Mouse (Mus musculus) retina, adult 2 months (tissue): ENCODE data around the gene Map2k1.
A peak's percentile ranks its signal among the peaks of the same experiment; 100 is the strongest.
"Not testable (repeated sequence)": the region's sequence is repeated elsewhere in the genome, so short reads cannot be mapped to it uniquely, and the experiment has no call there.

Source experiments
- DNase-seq: peaks from one replicate; pipeline ENCODE4 v3.0.0-alpha.2; 2012; ENCODE audit warnings: low read depth, low spot score

Gene Map2k1

GRCm38 (mm10) chr9:64253021-64253904, at the start of gene Map2k1:
Gene Map2k1, minus strand, starts transcription at chr9:64253631.
- peak; percentile 99 for DNase-seq

DNA sequence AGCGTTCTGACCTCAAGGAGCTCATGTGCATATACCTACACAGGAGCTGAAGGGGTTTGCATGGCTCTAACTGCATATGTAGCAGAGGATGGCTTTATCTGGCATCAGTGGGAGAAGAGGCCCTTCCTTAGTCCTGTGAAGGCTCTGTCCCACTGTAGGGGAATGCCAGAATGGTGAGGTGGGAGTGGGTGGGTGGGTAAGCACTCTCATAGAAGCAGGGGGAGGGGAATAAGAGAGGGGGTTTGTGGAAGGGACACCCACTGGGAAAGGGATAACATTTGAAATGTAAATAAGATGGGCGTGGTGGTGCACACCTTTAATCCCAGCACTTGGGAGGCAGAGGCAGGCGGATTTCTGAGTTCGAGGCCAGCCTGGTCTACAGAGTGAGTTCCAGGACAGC, 49.7 kb upstream of the Map2k1 start:
- DNase-seq = not testable (repeated sequence)

GRCm38 (mm10) chr9:64282404-64282987, 29.1 kb upstream of the Map2k1 start:
- DNase-seq = no peak

DNA sequence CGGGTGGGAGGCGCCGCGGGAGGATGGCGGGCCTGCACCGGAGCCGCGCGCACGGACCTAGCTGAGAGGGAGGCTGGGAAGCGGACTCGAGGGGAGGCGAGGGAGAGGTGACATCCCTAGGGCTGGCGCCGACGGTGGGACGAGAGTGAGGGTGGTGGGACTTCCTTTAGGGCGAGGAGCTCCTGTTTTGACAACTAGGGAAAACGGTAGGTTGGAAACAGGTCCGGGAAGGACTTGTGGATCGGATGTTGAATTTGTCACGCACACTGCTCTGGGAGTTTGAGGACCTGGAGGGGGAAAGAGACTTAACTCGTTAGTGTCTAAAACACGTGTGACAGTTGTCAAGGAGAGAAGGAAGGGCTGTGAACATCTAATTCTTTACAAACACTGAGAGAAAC, 28.3 kb upstream of the Map2k1 start:
- DNase-seq = no peak

GRCm38 (mm10) chr9:64281105-64281780, 27.8 kb upstream of the Map2k1 start, which contains the start of gene Tipin:
Gene Tipin, plus strand, starts transcription at chr9:64281581.
- DNase-seq = peak; percentile 80

DNA sequence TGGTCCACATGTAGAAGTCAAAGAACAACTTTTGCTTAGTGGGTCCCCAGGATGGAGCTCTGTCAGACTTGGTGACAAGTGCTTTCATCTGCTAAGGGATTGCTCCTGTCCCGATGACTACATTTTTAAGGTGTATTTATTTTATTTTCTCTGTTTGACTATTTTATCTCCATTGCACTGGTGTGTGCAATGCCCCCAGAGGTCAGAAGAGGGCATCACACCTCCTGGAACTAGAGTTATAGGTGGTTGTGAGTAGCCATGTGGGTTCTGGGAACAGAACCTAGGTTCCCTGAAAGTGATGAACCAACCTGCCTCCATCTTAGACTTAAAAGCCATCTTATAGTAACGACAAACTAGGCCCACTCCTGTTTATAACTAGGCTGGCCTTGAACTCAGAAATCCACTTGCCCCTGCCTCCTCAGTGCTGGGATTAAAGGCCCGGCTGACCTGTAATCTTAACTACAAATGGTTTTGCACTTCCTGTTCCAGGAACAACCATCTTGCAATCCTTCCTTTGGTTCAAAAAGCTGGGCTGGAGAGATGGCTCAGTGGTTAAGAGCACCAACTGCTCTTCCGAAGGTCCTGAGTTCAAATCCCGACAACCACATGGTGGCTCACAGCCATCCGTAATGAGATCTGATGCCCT, 25.4 kb upstream of the Map2k1 start:
- DNase-seq = no peak

- DNase-seq = peak; percentile 42
Observed at GRCm38 (mm10) chr9:64277706-64278105, 24.3 kb upstream of the Map2k1 start.

DNA sequence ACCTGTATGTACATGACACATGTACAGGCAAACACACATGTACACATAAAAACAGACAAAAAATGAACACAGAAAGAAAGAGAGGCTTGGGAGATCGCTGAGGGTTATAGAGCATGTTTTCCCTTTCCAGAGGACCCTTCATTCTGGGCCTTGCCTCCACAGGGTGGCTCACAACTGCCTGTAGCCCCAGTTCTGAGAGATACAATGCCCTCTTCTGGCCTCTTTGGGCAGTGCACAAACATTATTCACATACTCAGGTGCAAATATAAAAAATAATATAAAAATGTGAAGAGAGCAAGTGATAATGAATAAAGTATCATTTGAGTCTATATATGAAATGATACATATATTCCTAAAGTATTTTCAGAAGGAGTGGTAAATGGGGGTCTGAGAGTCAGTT, 21.5 kb upstream of the Map2k1 start:
- DNase-seq = no peak

GRCm38 (mm10) chr9:64274291-64274690, 20.9 kb upstream of the Map2k1 start:
- DNase-seq = no peak

- no peak for DNase-seq
Observed at GRCm38 (mm10) chr9:64273757-64274156, 20.3 kb upstream of the Map2k1 start.

GRCm38 (mm10) chr9:64272611-64273010, 19.2 kb upstream of the Map2k1 start:
- DNase-seq = no peak

DNA sequence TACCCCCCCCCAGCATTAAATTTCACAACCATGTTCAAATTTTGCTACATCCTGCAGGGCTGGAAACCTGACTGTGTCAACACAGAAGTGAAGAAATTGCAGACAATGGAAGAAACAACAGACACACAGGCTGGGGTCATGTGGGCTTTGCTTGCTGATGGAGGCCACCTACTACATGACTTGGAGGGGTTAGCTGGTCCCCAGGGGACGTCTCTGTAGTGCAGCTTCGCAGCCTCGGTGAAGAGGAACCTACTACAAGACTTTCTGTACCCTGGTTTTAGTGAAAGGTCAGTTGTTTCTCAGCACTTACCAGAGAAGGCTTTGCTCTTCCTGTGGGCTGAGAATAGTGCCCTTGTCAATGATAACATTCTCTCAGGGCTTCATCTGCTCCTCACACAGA, 17.8 kb upstream of the Map2k1 start:
- DNase-seq = no peak

- DNase-seq = not testable (repeated sequence)
Observed at GRCm38 (mm10) chr9:64268836-64269235, 15.4 kb upstream of the Map2k1 start.

DNA sequence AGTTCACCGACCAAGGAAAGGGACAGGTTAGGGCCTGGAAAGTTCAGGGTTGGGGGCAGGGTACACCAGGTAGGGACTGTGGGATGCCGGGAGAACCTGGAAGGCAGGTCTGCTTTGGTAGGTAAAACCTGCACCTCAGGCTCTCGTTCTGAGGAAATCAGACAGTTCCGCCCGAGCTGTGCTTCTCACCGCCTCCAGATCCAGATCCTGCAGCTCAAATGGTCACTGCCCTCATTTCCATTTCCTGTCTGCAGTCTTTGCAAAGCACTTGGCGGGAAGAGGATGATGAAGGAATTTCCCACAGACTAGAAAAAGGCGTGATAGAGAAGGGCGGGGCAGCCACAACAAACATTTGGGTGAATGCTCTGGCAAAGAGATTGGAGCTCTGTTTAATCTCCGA, 14.8 kb upstream of the Map2k1 start:
- DNase-seq = no peak

DNA sequence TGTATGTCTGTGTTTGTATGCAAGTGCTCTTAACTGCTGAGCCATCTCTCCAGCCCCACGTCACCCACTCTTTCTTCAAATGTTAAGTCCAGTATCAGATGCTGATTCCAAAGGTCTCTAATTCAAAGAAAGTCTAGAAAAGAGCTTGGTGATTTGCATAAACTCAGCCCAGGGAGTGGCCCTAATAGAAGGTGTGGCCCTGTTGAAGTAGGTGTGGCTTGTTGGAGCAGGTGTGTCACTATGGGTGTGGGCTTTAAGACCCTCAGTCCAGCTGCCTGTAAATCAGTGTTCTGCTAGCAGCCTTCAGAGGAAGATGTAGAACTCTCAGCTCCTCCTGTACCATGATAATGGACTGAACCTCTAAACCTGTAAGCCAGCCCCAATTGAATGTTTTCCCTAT, 13.8 kb upstream of the Map2k1 start:
- no peak for DNase-seq

- no peak for DNase-seq
Observed at GRCm38 (mm10) chr9:64264813-64265212, 11.4 kb upstream of the Map2k1 start.

DNA sequence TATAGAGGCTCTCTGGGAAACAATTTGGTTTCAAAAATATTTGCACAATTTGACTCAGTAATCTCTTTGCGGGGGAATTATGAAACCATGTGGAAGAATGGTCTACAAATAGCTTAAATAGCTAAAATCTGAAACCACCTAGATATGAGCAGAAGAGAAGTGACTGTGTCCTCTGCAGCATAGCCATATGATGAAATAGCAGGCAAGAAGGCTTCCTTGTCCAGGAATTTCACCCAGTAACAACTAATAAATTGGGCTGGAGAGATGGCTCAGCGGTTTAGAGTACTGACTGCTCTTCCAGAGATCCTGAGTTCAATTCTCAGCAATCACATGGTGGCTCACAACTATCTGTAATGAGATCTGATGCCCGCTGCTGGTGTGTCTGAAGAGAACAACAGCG, 7.6 kb upstream of the Map2k1 start:
- DNase-seq = no peak

DNA sequence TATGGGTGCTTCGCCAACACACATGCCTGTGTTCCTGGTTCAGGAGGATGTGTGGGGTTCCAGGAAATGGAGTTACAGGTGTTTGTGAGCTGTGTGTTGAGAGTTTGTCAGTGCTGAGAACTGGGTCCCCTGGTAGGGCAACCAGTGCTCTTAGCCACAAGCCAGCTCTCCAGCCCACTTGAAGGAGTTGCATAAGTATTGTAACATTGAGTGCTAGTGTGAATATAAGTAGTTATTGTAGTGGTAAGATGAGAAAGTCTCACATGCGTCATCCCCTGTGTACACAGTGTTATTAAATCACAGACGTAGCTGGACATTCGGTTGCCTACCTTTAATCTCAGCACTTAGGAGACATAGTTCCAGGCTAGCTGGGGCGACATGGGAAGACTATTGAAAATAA, 6.5 kb upstream of the Map2k1 start:
- no peak for DNase-seq

- no peak for DNase-seq
Observed at GRCm38 (mm10) chr9:64256204-64256603, 2.8 kb upstream of the Map2k1 start.

DNA sequence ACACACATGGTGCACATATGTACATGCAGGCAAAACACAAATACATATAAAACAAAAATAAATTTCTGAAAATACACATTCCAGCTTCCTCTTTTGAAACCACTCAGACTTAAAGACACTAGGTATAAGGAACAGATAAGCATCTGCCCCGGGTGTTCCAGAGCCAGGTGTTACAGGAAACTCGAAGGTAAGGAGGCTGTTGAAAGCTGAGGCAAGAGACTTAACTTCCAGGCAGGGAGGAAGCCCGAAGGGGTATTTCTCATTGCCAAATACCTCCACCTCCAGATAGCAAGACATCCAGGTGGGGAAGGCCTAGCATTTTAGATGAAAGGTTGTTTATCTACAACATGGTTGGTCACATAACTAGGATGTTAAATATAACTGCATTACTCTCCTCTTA, 2.0 kb upstream of the Map2k1 start:
- no peak for DNase-seq

DNA sequence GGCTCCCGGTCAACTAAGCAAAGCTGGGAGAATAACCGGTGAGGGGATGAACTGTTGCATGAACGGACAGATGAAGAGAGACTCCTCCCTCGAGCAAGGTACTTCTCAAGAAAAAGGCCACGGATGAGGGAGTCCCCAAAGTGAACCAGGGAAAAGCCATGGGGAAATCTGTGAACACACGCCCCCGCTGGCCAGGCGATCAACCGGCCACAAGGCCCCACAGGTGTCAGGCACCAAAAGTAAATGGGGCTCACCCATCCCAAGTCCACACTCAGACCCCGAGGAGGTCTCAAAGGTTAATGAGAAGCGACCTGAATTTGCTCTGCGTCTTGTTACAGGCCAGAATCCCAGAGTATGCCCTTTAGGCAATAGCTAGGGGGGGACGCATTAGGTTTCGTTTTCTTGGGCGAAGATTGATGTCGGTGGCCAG, 825 bp downstream of the Map2k1 start:
- DNase-seq = peak; percentile 13

GRCm38 (mm10) chr9:64250111-64250730, 3.2 kb downstream of the Map2k1 start:
- DNase-seq = no peak
